Mouse (Mus musculus): ENCODE measurements at regions not wholly inside any gene's neighbourhood (a gene's known extent, or its start where the extent isn't known, plus 50 kb on each side); places are given as distances from the start of the nearest gene placed in this dataset.
"Not testable (repeated sequence)": the region's sequence is repeated elsewhere in the genome, so short reads cannot be mapped to it uniquely, and the experiment has no call there.

- DNase-seq: no peak
Measured at GRCm38 (mm10) chr2:75781781-75782211, 50.2 kb upstream of the Agps start.

DNA sequence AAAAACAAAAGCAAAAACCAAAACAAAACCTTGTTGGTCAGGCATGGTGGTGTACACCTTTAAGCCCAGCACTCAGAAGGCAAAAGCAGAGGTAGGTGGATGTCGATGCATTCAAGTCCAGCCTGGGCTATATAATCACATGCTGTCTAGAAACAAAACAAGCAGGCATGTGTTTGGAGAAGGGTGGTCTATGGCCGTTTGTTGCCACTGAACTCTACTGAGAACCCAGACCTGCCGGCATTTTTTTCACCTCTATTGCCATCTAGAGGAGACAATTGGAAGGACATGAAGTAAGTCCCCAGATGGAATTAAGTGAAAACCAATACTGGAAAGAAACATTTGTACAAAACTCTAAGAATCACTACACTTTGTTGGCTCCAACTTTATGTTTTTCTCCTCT lies 50.9 kb upstream of the Agps start:
- DNase-seq: peak; percentile 58

- DNase-seq: not testable (repeated sequence)
Measured at GRCm38 (mm10) chr2:75778628-75779027, 53.3 kb upstream of the Agps start.

- DNase-seq: peak; percentile 48
Measured at GRCm38 (mm10) chr2:75777040-75777451, 54.9 kb upstream of the Agps start.

GRCm38 (mm10) chr2:75776533-75776932 lies 55.4 kb upstream of the Agps start:
- DNase-seq: no peak

- no peak for DNase-seq
Measured at GRCm38 (mm10) chr2:75775217-75775616, 56.8 kb upstream of the Agps start.

DNA sequence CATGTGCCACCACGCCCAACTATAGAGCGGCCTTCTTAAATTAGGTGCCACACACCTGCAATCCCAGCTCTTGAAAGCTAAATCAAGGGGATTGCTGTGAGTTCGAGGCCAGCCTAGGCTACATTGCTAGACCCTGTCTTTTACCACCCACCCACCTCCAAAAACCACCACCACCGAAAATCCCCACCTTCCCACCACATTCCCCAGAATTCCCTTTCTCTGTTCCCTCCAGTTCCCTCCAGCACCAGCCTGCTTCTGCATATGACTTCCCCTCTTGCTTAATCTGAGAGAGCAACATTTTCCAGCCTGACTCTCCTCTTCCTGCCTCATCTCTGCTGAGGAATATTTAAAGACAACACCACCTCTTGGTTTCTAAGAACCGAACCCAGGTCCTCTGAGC lies 58.5 kb upstream of the Agps start:
- no peak for DNase-seq

DNA sequence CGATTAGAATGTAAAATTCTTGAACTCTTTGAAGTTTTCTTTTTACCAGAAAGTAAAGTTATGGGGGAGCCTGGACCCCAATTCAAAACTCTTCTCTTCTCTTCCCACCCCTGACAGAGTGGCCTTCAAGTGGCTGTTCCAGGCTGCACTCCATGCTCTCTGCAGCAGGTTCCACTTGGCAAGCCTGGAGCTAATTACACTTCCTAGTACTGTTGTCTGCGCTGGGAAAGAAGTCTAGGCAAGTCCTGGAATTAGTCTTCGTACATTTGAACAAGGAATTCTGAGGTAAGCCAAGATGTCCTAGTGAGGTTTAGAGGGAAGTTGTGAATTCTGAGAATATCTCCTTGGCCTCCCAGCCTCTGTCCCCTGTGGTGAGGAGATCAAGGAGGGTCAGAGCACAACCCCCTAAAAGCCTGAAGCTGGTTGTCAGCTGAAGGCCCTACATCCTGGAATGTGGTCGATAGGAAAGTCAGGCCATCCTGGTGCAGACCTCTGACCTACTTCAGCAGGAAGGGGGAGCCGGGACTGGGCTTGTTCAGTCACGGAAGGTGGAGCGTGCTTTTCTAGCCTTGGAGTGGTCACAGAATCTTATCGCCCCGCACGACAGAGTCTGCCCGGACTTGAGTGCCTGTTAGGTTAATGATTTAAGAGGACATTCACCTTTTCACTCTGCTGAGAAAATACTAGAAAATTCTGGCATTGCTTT lies 59.6 kb upstream of the Agps start:
- DNase-seq: peak; percentile 85

- no peak for DNase-seq
Measured at GRCm38 (mm10) chr2:75770633-75771032, 61.3 kb upstream of the Agps start.

DNA sequence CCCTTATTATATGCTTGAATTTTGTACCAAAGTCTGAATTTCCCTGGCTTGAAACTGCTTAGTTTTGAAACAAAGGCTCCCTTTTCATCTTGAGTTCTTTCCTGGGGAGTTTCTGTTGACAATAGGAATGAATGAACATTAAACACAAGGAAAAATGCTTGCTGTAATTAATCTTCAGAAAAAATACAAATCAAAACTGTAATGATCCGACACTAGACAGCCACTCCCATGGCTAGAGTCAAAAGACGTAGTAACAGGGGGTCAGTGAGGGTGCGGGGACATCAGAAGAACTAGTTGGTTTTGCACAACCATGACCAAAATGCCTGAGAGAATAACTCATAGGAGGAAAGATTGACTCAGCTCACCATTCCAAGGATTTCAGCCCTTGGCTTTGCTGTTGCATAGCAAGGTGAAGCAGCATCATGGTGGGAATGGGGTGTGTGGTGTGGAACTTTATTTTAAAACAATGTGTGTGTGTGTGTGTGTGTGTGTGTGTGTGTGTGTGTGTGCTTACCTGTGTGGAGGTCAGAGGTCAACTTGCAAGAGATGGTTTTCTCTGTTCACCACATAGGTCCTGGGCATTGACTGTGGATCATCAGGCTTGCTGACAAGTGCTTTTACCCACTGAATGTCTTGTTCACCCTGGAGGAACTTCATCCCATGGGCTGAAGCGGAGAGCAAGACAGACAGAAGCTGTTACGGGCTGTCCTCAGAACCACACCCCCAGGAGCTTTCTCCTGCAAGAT lies 63.2 kb upstream of the Agps start:
- no peak for DNase-seq

GRCm38 (mm10) chr2:75767871-75768558 lies 63.6 kb upstream of the Nfe2l2 start:
- DNase-seq: peak; percentile 61

DNA sequence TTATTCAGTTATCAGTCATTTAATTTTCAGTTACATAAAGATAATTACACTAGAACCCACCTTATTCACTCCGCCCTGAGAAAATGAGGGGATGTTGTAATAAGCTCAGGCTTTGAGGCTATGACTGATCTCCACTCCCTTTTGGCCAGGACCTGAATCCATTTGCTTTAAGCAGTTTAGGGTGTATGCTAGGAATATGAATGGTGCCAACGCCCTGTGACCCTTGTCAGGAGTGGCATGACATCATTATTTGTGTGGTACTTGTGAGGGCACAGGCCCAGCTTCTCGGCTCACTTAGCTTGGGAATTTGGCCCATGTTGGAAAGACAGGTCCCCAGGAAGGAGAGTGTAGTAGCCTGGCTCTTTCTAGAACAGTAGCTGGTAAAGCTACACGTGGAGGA lies 61.0 kb upstream of the Nfe2l2 start:
- no peak for DNase-seq

DNA sequence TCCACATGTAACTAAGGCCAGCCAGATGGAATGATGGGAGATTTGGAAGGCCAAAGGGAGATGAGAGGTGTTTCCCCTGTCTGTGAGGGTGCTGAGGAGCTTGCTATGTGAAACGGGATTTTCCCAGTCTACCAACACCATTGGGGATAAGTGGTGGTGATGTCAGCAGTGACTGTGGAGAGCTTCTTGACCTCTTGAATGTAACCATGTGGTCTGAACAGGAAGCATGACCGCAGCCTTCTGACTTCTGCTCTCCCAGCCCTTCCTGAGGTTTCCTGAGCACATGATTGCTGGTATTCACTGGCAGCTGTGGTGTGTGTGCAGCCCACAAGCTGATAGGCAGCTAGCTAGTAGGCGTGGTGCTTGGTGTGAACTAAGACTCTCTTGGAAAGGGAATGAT lies 58.8 kb upstream of the Nfe2l2 start:
- DNase-seq: peak; percentile 43

DNA sequence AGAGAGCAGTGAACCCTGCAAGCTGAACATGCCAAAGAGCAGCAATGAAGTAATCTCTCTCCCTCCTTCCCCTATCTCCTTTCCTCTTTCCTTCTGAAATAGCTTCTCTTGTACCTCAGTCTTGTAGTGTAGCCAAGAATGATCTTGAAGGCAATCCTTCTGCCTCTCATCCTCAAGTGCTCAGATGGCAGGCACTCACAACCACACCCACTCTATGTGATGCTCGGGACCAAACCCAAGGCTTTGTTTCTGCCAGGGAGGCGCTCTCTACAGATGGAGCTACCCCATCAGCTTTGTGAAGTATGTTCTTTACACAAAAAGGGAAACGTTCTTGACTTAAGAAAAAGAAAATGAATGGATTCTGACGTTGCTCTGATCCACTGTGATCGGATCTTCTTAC lies 57.6 kb upstream of the Nfe2l2 start:
- DNase-seq: no peak

GRCm38 (mm10) chr2:75761626-75762025 lies 57.2 kb upstream of the Nfe2l2 start:
- DNase-seq: no peak

- no peak for DNase-seq
Measured at GRCm38 (mm10) chr2:75759196-75759885, 54.9 kb upstream of the Nfe2l2 start.

DNA sequence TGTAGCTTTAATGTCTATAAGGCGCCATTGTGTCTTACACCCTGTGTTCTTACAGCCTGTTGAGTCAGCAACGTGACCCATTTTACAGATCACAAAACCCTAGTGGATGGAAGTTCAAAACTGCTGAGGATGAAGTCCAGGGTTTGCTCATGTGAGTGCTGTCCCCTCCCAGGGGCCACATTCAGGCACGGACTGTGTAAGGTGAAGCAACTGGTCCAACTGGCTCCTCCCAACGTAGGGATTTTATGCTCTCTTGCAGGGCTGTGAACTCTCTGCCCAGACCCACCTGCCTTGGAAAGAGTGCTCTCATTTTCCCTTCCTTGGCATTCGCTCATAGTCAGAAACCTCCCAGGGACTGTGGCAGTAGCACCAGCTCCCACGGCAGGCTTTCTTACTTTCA lies 53.8 kb upstream of the Nfe2l2 start:
- DNase-seq: no peak

DNA sequence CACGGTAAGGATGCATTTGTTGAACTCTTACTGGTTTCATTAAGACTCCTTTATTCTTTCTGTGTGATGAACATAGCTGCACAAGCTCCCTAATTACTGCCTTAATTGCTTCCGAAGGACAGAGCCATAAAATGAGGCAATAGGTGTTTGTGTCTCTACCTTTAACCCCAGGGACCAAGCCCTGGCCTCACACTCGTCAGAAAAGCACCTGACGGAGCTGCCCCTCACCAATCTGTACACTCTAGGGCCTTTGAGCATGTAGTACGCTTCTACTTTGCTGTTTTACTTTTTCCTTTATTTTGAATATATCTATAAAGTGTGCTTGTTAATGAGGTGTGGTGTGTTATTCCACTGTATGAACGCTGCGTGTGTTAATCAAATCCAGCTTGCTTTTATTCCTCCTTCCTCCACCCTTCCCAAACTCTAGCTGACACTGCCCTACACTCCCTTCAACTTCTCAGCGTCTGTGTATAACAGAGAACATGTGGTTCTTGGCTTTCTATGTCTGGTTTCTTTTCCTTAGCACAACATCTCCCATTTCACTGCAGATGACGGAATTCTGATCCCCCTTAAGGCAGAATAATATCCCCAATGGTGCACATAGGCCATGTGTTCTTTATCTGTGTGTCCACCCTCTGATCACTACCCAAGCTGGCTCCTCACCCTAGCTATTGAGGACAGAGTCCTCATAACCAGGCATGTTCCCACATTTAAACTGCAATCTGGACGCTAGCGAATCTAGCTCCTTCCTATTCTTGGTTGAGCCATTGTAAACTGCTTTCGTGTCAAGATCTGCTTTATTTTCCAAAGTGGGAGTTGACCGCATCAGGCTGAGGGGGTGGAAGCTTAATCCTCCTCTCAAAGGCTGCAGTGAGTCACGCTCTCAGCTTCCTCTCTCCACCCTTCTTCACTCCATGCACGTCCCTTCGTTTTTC lies 52.5 kb upstream of the Nfe2l2 start:
- no peak for DNase-seq

GRCm38 (mm10) chr2:75754606-75755005 lies 50.2 kb upstream of the Nfe2l2 start:
- DNase-seq: no peak
